Mouse (Mus musculus): Measurements from ENCODE around the gene Wfdc13.
A peak's percentile ranks its signal among the peaks of the same experiment; 100 is the strongest.

Gene Wfdc13

GRCm38 (mm10) chr2:164684807-164685206, at the start of gene Wfdc13:
Gene Wfdc13 (plus strand): TSS chr2:164685107.
- no peaks in the 10 kb centered on the region for H3K36me3 ChIP-seq (ENCODE audit: control insufficient read depth, insufficient read depth, low read length, poor library complexity, severe bottlenecking)
- DNase-seq (ENCODE audit: low read depth, low spot score), result no peak
- H3K27me3 ChIP-seq (ENCODE audit: control insufficient read depth, insufficient read depth, low read length, poor library complexity, severe bottlenecking), result no peaks in the 10 kb centered on the region

DNA sequence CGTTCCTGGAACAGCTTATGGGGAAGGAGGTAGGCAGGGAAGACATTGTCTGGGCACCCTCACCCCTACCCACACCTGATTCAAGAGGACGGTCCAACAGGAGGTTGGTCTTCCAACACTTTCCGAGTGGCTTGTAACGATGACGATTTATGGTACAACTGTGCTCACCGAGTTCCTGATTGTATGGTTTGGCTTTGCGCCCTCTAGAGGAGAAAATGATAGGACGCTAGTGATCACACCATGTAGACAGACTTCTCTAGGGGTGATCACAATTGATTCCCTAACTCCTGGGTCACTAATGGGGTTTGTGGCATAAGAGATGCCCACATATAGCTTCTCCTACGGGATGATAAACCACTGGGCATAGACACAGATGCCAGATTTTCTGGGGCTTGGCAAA, 49.6 kb upstream of the Wfdc13 start:
- DNase-seq (ENCODE audit: low read depth, low spot score), result no peak
- H3K27me3 ChIP-seq (ENCODE audit: control insufficient read depth, insufficient read depth, low read length, poor library complexity, severe bottlenecking), result no peaks in the 10 kb centered on the region
- no peaks in the 10 kb centered on the region for H3K36me3 ChIP-seq (ENCODE audit: control insufficient read depth, insufficient read depth, low read length, poor library complexity, severe bottlenecking)

DNA sequence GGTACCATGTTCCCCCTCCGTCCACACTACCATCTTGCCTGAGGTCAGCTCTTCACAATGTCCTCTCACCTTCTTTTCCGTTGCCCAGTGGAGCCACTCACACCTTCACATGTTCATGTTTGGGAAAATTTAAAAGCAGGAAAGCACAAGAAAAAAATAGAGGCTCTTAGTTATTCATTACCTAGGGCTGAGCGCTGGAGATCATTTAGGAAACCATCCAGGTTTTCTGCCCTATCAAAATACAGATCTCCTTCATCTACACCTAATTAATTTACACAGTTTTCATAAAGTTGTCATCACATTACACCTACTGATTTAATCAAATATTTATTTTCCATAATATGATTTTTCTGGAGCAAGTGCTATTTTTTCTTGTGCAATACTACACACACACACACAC, 46.2 kb upstream of the Wfdc13 start, which contains the start of gene Wfdc16:
TSS of gene Wfdc16 (minus strand) at position 101 of the 400 bp plus-strand sequence.
- DNase-seq (ENCODE audit: low read depth, low spot score), result no peak
- H3K36me3 ChIP-seq (ENCODE audit: control insufficient read depth, insufficient read depth, low read length, poor library complexity, severe bottlenecking), result no peaks in the 10 kb centered on the region

DNA sequence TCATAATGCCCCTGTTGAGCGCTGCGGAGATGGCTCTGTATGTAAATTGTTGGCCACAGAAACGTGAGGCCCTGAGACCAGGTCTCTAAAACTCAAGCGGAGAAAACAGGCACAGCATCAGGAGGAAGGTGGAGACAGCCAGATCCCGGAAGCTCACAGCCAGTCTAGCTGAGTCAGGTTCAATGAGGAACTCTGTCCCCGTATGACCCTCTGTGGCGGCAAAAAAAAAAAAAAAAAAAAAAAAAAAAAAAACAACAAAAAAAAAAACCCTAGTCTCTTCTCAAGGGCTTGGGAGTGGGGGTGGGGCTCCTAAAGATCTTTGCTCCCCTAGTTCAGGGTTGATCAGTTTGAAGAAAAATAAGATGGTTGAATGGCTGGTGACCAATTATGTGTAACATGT, 43.8 kb upstream of the Wfdc13 start:
- Histone ChIP-seq H3K36me3 (ENCODE audit: control insufficient read depth, insufficient read depth, low read length, poor library complexity, severe bottlenecking) (no peaks in the 10 kb centered on the region), H3K27me3 (ENCODE audit: control insufficient read depth, insufficient read depth, low read length, poor library complexity, severe bottlenecking) (no peaks in the 10 kb centered on the region)
- DNase-seq (ENCODE audit: low read depth, low spot score), result peak; percentile 6

More for the DNA sequence above, 46.2 kb upstream of the Wfdc13 start, which contains the start of gene Wfdc16:
- no peaks in the 10 kb centered on the region for H3K27me3 ChIP-seq (ENCODE audit: control insufficient read depth, insufficient read depth, low read length, poor library complexity, severe bottlenecking)

- no peaks in the 10 kb centered on the region for H3K27me3 ChIP-seq (ENCODE audit: control insufficient read depth, insufficient read depth, low read length, poor library complexity, severe bottlenecking)
Measured at GRCm38 (mm10) chr2:164641881-164642673, 42.8 kb upstream of the Wfdc13 start.

DNA sequence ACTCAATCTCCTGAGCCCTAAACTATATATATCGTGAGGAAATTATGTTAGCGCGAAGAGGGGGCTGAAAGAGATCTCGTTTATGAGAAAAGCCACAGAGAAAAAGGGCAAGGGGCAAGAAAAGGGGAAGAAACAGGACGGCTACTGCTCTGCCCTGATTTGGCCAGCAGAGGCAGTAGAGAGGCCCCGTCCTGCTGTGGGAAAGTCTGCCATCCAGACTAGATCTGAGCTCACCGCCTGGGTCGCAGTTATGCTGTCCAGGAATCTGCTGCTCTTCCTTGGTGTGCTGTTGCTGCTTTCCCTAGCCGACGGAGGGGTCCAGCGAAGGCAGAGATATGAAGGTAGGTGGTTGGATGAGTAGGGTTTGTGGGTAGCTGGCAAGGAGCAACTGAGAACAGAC, 29.0 kb upstream of the Wfdc13 start, which contains the start of gene Wfdc10:
TSS of gene Wfdc10 (plus strand) at position 189 of the 400 bp plus-strand sequence.
- no peaks in the 10 kb centered on the region for H3K27me3 ChIP-seq (ENCODE audit: control insufficient read depth, insufficient read depth, low read length, poor library complexity, severe bottlenecking)
- no peaks in the 10 kb centered on the region for H3K36me3 ChIP-seq (ENCODE audit: control insufficient read depth, insufficient read depth, low read length, poor library complexity, severe bottlenecking)
- DNase-seq (ENCODE audit: low read depth, low spot score), result peak; percentile 57

More at GRCm38 (mm10) chr2:164641881-164642673, 42.8 kb upstream of the Wfdc13 start:
- H3K36me3 ChIP-seq (ENCODE audit: control insufficient read depth, insufficient read depth, low read length, poor library complexity, severe bottlenecking), result no peaks in the 10 kb centered on the region
- DNase-seq (ENCODE audit: low read depth, low spot score), result no peak

- Histone ChIP-seq H3K36me3 (ENCODE audit: control insufficient read depth, insufficient read depth, low read length, poor library complexity, severe bottlenecking) (no peaks in the 10 kb centered on the region), H3K27me3 (ENCODE audit: control insufficient read depth, insufficient read depth, low read length, poor library complexity, severe bottlenecking) (no peaks in the 10 kb centered on the region)
- no peak for DNase-seq (ENCODE audit: low read depth, low spot score)
Measured at GRCm38 (mm10) chr2:164656483-164656882, 28.4 kb upstream of the Wfdc13 start, which contains the start of gene Wfdc9. Gene Wfdc9 (minus strand): TSS chr2:164656583.

- DNase-seq (ENCODE audit: low read depth, low spot score), result no peak
- Histone ChIP-seq H3K36me3 (ENCODE audit: control insufficient read depth, insufficient read depth, low read length, poor library complexity, severe bottlenecking) (no peaks in the 10 kb centered on the region), H3K27me3 (ENCODE audit: control insufficient read depth, insufficient read depth, low read length, poor library complexity, severe bottlenecking) (no peaks in the 10 kb centered on the region)
Measured at GRCm38 (mm10) chr2:164664851-164665250, 20.1 kb upstream of the Wfdc13 start.

- no peaks in the 10 kb centered on the region for H3K36me3 ChIP-seq (ENCODE audit: control insufficient read depth, insufficient read depth, low read length, poor library complexity, severe bottlenecking)
- no peaks in the 10 kb centered on the region for H3K27me3 ChIP-seq (ENCODE audit: control insufficient read depth, insufficient read depth, low read length, poor library complexity, severe bottlenecking)
- DNase-seq (ENCODE audit: low read depth, low spot score), result no peak
Measured at GRCm38 (mm10) chr2:164670261-164670660, 14.6 kb upstream of the Wfdc13 start.

GRCm38 (mm10) chr2:164670938-164671337, 14.0 kb upstream of the Wfdc13 start:
- DNase-seq (ENCODE audit: low read depth, low spot score), result no peak
- Histone ChIP-seq H3K27me3 (ENCODE audit: control insufficient read depth, insufficient read depth, low read length, poor library complexity, severe bottlenecking) (no peaks in the 10 kb centered on the region), H3K36me3 (ENCODE audit: control insufficient read depth, insufficient read depth, low read length, poor library complexity, severe bottlenecking) (no peaks in the 10 kb centered on the region)

DNA sequence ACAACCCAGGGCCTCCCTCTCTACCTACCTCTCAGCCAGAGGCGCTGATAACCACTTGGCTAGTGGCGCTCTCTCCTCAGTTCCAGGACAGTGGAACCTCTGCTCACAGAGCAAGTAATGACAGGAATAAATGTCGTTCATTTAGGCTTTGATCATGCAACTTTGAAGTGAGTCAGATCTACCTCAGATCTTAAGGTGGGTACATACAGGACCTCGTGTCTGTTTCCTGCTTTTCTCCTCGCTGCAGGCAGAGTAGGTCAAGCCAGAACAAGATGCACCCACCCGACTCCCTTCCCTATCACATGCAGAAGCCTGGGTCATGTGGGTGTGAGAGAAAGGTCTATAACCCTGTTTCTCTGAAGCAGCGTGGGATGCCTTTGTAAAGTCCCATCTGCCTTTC, 10.9 kb upstream of the Wfdc13 start, which contains the start of gene Wfdc11:
TSS of gene Wfdc11 (minus strand) at position 101 of the 400 bp plus-strand sequence.
- no peak for DNase-seq (ENCODE audit: low read depth, low spot score)
- no peaks in the 10 kb centered on the region for H3K27me3 ChIP-seq (ENCODE audit: control insufficient read depth, insufficient read depth, low read length, poor library complexity, severe bottlenecking)
- no peaks in the 10 kb centered on the region for H3K36me3 ChIP-seq (ENCODE audit: control insufficient read depth, insufficient read depth, low read length, poor library complexity, severe bottlenecking)

DNA sequence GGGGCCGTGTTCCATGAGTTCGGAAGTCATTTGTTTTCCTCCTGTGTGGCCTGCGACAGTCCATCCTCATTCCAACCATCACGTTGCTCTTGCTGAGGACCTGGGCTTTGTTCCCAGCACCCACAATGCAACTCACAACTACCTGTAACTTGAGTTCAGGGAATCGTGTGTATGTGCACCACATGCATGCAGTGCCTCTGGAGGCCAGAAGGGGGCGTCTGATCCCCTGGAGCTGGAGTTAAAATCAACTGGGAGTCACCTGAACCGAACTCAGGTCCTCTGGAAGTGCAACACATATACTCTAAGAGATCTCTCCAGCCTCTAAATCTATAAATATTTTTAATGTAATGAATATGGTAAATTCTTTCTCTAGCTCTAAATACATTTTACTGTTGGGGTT, 8.8 kb upstream of the Wfdc13 start:
- no peak for DNase-seq (ENCODE audit: low read depth, low spot score)
- Histone ChIP-seq H3K36me3 (ENCODE audit: control insufficient read depth, insufficient read depth, low read length, poor library complexity, severe bottlenecking) (no peaks in the 10 kb centered on the region), H3K27me3 (ENCODE audit: control insufficient read depth, insufficient read depth, low read length, poor library complexity, severe bottlenecking) (no peaks in the 10 kb centered on the region)

- no peaks in the 10 kb centered on the region for H3K36me3 ChIP-seq (ENCODE audit: control insufficient read depth, insufficient read depth, low read length, poor library complexity, severe bottlenecking)
- no peaks in the 10 kb centered on the region for H3K27me3 ChIP-seq (ENCODE audit: control insufficient read depth, insufficient read depth, low read length, poor library complexity, severe bottlenecking)
- no peak for DNase-seq (ENCODE audit: low read depth, low spot score)
Measured at GRCm38 (mm10) chr2:164676916-164677685, 7.8 kb upstream of the Wfdc13 start.

- no peaks in the 10 kb centered on the region for H3K36me3 ChIP-seq (ENCODE audit: control insufficient read depth, insufficient read depth, low read length, poor library complexity, severe bottlenecking)
Measured at GRCm38 (mm10) chr2:164678848-164679625, 5.9 kb upstream of the Wfdc13 start.

More at GRCm38 (mm10) chr2:164678848-164679625, 5.9 kb upstream of the Wfdc13 start:
- no peaks in the 10 kb centered on the region for H3K27me3 ChIP-seq (ENCODE audit: control insufficient read depth, insufficient read depth, low read length, poor library complexity, severe bottlenecking)
- peak; percentile 80 for DNase-seq (ENCODE audit: low read depth, low spot score)
